Mouse (Mus musculus) erythroblast, embryonic 14.5 days (primary cell): ENCODE results near the gene Olfr437.

ENCODE experiments used
- GATA1 ChIP-seq: IDR thresholded peaks from 2 replicates; pipeline ENCODE4 v1.6.1; 2012; ENCODE audit warnings: low read length, inconsistent platforms, mixed read lengths
- TAL1 ChIP-seq: IDR thresholded peaks from 3 replicates; pipeline ENCODE4 v1.6.1; 2012; ENCODE audit warnings: low read length, inconsistent platforms, mixed read lengths

DNA sequence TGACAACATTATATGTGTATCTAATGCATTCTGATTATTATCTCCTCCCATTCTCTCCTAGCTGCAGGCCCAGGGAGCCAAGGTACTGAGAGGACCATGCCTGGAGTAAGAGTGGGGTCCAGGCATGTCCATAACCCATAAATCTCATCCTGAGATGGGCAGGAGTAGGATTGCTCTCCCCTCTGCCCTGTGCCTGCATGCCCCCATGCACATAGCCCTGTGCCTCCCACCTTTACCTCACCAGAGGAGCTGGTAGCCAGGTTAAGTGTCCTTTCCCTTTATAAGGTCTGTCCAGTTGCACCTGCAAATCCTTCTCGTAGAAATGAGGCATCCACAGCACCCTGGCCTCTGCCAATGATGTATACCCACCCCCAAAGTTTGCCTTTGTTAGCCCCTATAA is 15.0 kb downstream of the Olfr437 start:
- TF ChIP-seq GATA1 (no peak), TAL1 (no peak)
